Mouse (Mus musculus): ENCODE results near the gene E030018B13Rik.
A peak's percentile ranks its signal among the peaks of the same experiment; 100 is the strongest.

The E030018B13Rik gene

GRCm38 (mm10) chr7:63917693-63918092 is 1.0 kb downstream of the E030018B13Rik start:
- DNase-seq (ENCODE audit: low spot score), result peak; percentile 65

GRCm38 (mm10) chr7:63918771-63919768 is 2.4 kb downstream of the E030018B13Rik start:
- DNase-seq (ENCODE audit: low spot score), result no peak

GRCm38 (mm10) chr7:63921909-63922562 is 5.4 kb downstream of the E030018B13Rik start:
- DNase-seq (ENCODE audit: low spot score), result no peak

GRCm38 (mm10) chr7:63922571-63922970 is 5.9 kb downstream of the E030018B13Rik start:
- DNase-seq (ENCODE audit: low spot score), result no peak

- no peak for DNase-seq (ENCODE audit: low spot score)
Observed at GRCm38 (mm10) chr7:63922975-63923374, 6.3 kb downstream of the E030018B13Rik start.

GRCm38 (mm10) chr7:63924151-63924550 is 7.5 kb downstream of the E030018B13Rik start:
- no peak for DNase-seq (ENCODE audit: low spot score)

- DNase-seq (ENCODE audit: low spot score), result peak; percentile 59
Observed at GRCm38 (mm10) chr7:63924747-63925412, 8.2 kb downstream of the E030018B13Rik start.

- no peak for DNase-seq (ENCODE audit: low spot score)
Observed at GRCm38 (mm10) chr7:63925413-63926360, 9.0 kb downstream of the E030018B13Rik start.

- DNase-seq (ENCODE audit: low spot score), result no peak
Observed at GRCm38 (mm10) chr7:63926492-63926891, 9.8 kb downstream of the E030018B13Rik start.

- no peak for DNase-seq (ENCODE audit: low spot score)
Observed at GRCm38 (mm10) chr7:63927121-63927520, 10.5 kb downstream of the E030018B13Rik start.

GRCm38 (mm10) chr7:63929080-63929479 is 12.4 kb downstream of the E030018B13Rik start:
- DNase-seq (ENCODE audit: low spot score), result no peak

- no peak for DNase-seq (ENCODE audit: low spot score)
Observed at GRCm38 (mm10) chr7:63930132-63930531, 13.5 kb downstream of the E030018B13Rik start.

GRCm38 (mm10) chr7:63930766-63931165 is 14.1 kb downstream of the E030018B13Rik start:
- no peak for DNase-seq (ENCODE audit: low spot score)

- no peak for DNase-seq (ENCODE audit: low spot score)
Observed at GRCm38 (mm10) chr7:63932461-63932860, 15.8 kb downstream of the E030018B13Rik start.

GRCm38 (mm10) chr7:63933905-63934304 is 17.2 kb downstream of the E030018B13Rik start:
- DNase-seq (ENCODE audit: low spot score), result no peak

GRCm38 (mm10) chr7:63934530-63934929 is 17.9 kb downstream of the E030018B13Rik start:
- DNase-seq (ENCODE audit: low spot score), result no peak

- DNase-seq (ENCODE audit: low spot score), result no peak
Observed at GRCm38 (mm10) chr7:63935809-63936187, 19.1 kb downstream of the E030018B13Rik start.

- DNase-seq (ENCODE audit: low spot score), result peak; percentile 79
Observed at GRCm38 (mm10) chr7:63936188-63936985, 19.7 kb downstream of the E030018B13Rik start.

- DNase-seq (ENCODE audit: low spot score), result peak; percentile 40
Observed at GRCm38 (mm10) chr7:63936986-63937235, 20.3 kb downstream of the E030018B13Rik start.

- DNase-seq (ENCODE audit: low spot score), result peak; percentile 81
Observed at GRCm38 (mm10) chr7:63937236-63938065, 20.8 kb downstream of the E030018B13Rik start.

Measured in adipocyte (in vitro differentiated cells).